Mouse (Mus musculus) megakaryocyte, adult 5-6 weeks (primary cell): ENCODE measurements at regions not wholly inside any gene's neighbourhood (a gene's known extent, or its start where the extent isn't known, plus 50 kb on each side); places are given as distances from the start of the nearest gene placed in this dataset.

Source experiments
- ATAC-seq: 2 replicates; pipeline ENCODE4 v1.8.0; 2016; ENCODE audit warnings: mild to moderate bottlenecking, inconsistent platforms; ENCODE audit not compliant: poor library complexity, severe bottlenecking

- no peak for ATAC-seq
Observed at GRCm38 (mm10) chr13:55893154-55894018, 57.4 kb upstream of the Pitx1 start.

- ATAC-seq: peak; percentile 57
Observed at GRCm38 (mm10) chr13:55892250-55892649, 56.3 kb upstream of the Pitx1 start.

DNA sequence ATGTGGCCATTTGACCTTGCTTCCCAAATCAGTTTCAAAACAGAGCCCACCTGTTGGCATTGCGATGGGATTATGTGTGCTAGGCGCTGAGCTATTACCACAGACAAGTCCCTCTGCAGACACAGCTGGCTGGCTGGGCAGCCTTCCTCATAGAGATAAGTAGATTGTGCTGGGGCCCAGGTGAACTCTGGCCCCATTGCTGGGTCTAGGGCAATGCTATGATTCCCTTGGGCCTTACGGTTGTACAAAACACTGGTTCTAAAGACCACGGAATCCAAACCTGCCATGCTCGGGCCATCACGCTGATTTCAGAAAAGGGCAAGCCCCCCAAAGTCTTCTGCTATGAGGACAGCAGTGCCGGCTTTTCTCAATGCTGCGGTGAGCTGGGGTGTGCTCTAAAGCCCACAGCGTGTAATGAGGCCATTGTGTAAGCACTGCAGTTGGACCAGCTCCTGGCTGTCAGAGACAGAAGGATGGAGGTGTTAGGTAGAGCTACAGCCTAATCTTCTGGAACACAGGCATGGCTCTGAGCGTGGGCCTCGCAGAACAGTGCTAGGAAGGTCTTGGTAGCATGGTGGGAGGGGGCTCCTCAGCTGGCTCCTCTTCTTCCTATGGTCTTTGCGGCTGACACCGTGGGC lies 51.2 kb upstream of the Pitx1 start:
- ATAC-seq: no peak
